Mouse (Mus musculus): ENCODE measurements at regions not wholly inside any gene's neighbourhood (a gene's known extent, or its start where the extent isn't known, plus 50 kb on each side); places are given as distances from the start of the nearest gene placed in this dataset.
A peak's percentile ranks its signal among the peaks of the same experiment; 100 is the strongest.

GRCm38 (mm10) chr9:117904621-117905020, 135.7 kb upstream of the Azi2 start:
- H3K27me3 ChIP-seq = no peaks in the 10 kb centered on the region
- H3K9me3 ChIP-seq = no peaks in the 10 kb centered on the region
- H3K9ac ChIP-seq = no peak overlapping the region
- H3K4me2 ChIP-seq = no peak overlapping the region
- H3K36me3 ChIP-seq = no peaks in the 10 kb centered on the region
- H3K27ac ChIP-seq = no peak overlapping the region
- H3K4me3 ChIP-seq = no peak overlapping the region
- ATAC-seq (ENCODE audit: borderline replicate concordance, extremely low read depth, low FRiP score, low TSS enrichment) = no peak
- WGBS = 87% methylated on average over 8 of the region's 8 CpGs
- H3K4me1 ChIP-seq = no peaks in the 10 kb centered on the region

GRCm38 (mm10) chr9:117903025-117903424, 137.3 kb upstream of the Azi2 start:
- peak; percentile 33; the same call in 1 of the 2 replicates for ATAC-seq (ENCODE audit: borderline replicate concordance, extremely low read depth, low FRiP score, low TSS enrichment)
- Histone ChIP-seq H3K4me3 (no peak overlapping the region), H3K4me1 (no peaks in the 10 kb centered on the region)

GRCm38 (mm10) chr9:117902239-117902939, 137.9 kb upstream of the Azi2 start:
- Histone ChIP-seq H3K4me2 (no peak overlapping the region), H3K9me3 (no peaks in the 10 kb centered on the region), H3K4me3 (no peak overlapping the region), H3K9ac (no peak overlapping the region), H3K27me3 (no peaks in the 10 kb centered on the region), H3K36me3 (no peaks in the 10 kb centered on the region), H3K4me1 (no peaks in the 10 kb centered on the region), H3K27ac (no peak overlapping the region)
- ATAC-seq (ENCODE audit: borderline replicate concordance, extremely low read depth, low FRiP score, low TSS enrichment) = 0 out of 2 replicates have a peak, but pooled peaks have one; percentile 11
- WGBS = 71% methylated on average over 20 of the region's 20 CpGs

More at GRCm38 (mm10) chr9:117903025-117903424, 137.3 kb upstream of the Azi2 start:
- WGBS = 31% methylated on average over 4 of the region's 4 CpGs
- Histone ChIP-seq H3K9me3 (no peaks in the 10 kb centered on the region), H3K4me2 (no peak overlapping the region), H3K27me3 (no peaks in the 10 kb centered on the region), H3K9ac (no peak overlapping the region), H3K36me3 (no peaks in the 10 kb centered on the region), H3K27ac (no peak overlapping the region)

GRCm38 (mm10) chr9:117900631-117901030, 139.7 kb upstream of the Azi2 start:
- no peak for ATAC-seq (ENCODE audit: borderline replicate concordance, extremely low read depth, low FRiP score, low TSS enrichment)
- no peaks in the 10 kb centered on the region for H3K27me3 ChIP-seq
- H3K9me3 ChIP-seq = no peaks in the 10 kb centered on the region
- H3K9ac ChIP-seq = no peak overlapping the region
- no peak overlapping the region for H3K4me3 ChIP-seq
- no peak overlapping the region for H3K27ac ChIP-seq
- no peak overlapping the region for H3K4me2 ChIP-seq
- WGBS = 74% methylated on average over 12 of the region's 12 CpGs
- no peaks in the 10 kb centered on the region for H3K4me1 ChIP-seq
- no peaks in the 10 kb centered on the region for H3K36me3 ChIP-seq

GRCm38 (mm10) chr9:117896517-117896916, 143.8 kb upstream of the Azi2 start:
- H3K36me3 ChIP-seq = no peaks in the 10 kb centered on the region
- 53% methylated on average over 8 of the region's 8 CpGs for WGBS
- H3K27ac ChIP-seq = no peak overlapping the region
- H3K4me2 ChIP-seq = no peak overlapping the region
- no peak overlapping the region for H3K4me3 ChIP-seq
- H3K9ac ChIP-seq = no peak overlapping the region
- H3K9me3 ChIP-seq = no peaks in the 10 kb centered on the region
- no peaks in the 10 kb centered on the region for H3K27me3 ChIP-seq
- ATAC-seq (ENCODE audit: borderline replicate concordance, extremely low read depth, low FRiP score, low TSS enrichment) = no peak
- no peaks in the 10 kb centered on the region; the same call in 1 of the 2 replicates for H3K4me1 ChIP-seq

GRCm38 (mm10) chr9:117892601-117893000, 147.7 kb upstream of the Azi2 start:
- Histone ChIP-seq H3K9ac (no peak overlapping the region), H3K27ac (no peak overlapping the region), H3K4me3 (no peak overlapping the region), H3K27me3 (no peaks in the 10 kb centered on the region), H3K36me3 (no peaks in the 10 kb centered on the region), H3K4me2 (no peak overlapping the region), H3K4me1 (no peaks in the 10 kb centered on the region; the same call in 1 of the 2 replicates), H3K9me3 (no peaks in the 10 kb centered on the region)
- ATAC-seq (ENCODE audit: borderline replicate concordance, extremely low read depth, low FRiP score, low TSS enrichment) = no peak
- 74% methylated on average over 6 of the region's 6 CpGs for WGBS

GRCm38 (mm10) chr9:117873172-117873571, 167.1 kb upstream of the Azi2 start:
- H3K9me3 ChIP-seq = no peaks in the 10 kb centered on the region
- H3K4me1 ChIP-seq = peaks cover 22% of the 10 kb centered on the region
- H3K4me2 ChIP-seq = peak overlapping the region; percentile 96
- 28% methylated on average over 8 of the region's 8 CpGs for WGBS
- no peaks in the 10 kb centered on the region for H3K36me3 ChIP-seq
- peak overlapping the region; percentile 59 for H3K4me3 ChIP-seq
- no peak overlapping the region for H3K27ac ChIP-seq
- H3K9ac ChIP-seq = peak overlapping the region; percentile 41
- no peak for ATAC-seq (ENCODE audit: borderline replicate concordance, extremely low read depth, low FRiP score, low TSS enrichment)
- peaks cover 36% of the 10 kb centered on the region for H3K27me3 ChIP-seq

GRCm38 (mm10) chr9:117872387-117873081, 167.8 kb upstream of the Azi2 start:
- peak overlapping the region; percentile 41 for H3K9ac ChIP-seq
- H3K36me3 ChIP-seq = no peaks in the 10 kb centered on the region
- no peak overlapping the region for H3K27ac ChIP-seq
- peaks cover 36% of the 10 kb centered on the region for H3K27me3 ChIP-seq
- peak; percentile 66 for ATAC-seq (ENCODE audit: borderline replicate concordance, extremely low read depth, low FRiP score, low TSS enrichment)
- peak overlapping the region; percentile 96 for H3K4me2 ChIP-seq
- H3K4me3 ChIP-seq = peak overlapping the region; percentile 59
- no peaks in the 10 kb centered on the region for H3K9me3 ChIP-seq
- WGBS = under 1% methylated on average over 64 of the region's 70 CpGs
- peaks cover 22% of the 10 kb centered on the region for H3K4me1 ChIP-seq

GRCm38 (mm10) chr9:117872021-117872386, 168.3 kb upstream of the Azi2 start:
- no peaks in the 10 kb centered on the region for H3K36me3 ChIP-seq
- peaks cover 36% of the 10 kb centered on the region for H3K27me3 ChIP-seq
- 0% methylated on average over 15 of the region's 15 CpGs for WGBS

GRCm38 (mm10) chr9:117870616-117871015, 169.7 kb upstream of the Azi2 start:
- ATAC-seq (ENCODE audit: borderline replicate concordance, extremely low read depth, low FRiP score, low TSS enrichment) = no peak
- no peaks in the 10 kb centered on the region for H3K36me3 ChIP-seq
- H3K4me1 ChIP-seq = peaks cover 22% of the 10 kb centered on the region
- H3K4me3 ChIP-seq = no peak overlapping the region
- 64% methylated on average over 11 of the region's 11 CpGs for WGBS
- H3K9me3 ChIP-seq = no peaks in the 10 kb centered on the region
- no peak overlapping the region for H3K27ac ChIP-seq
- peaks cover 36% of the 10 kb centered on the region for H3K27me3 ChIP-seq
- H3K4me2 ChIP-seq = no peak overlapping the region
- no peak overlapping the region for H3K9ac ChIP-seq

More at GRCm38 (mm10) chr9:117872021-117872386, 168.3 kb upstream of the Azi2 start:
- Histone ChIP-seq H3K9me3 (no peaks in the 10 kb centered on the region), H3K4me1 (peaks cover 22% of the 10 kb centered on the region), H3K9ac (peak overlapping the region; percentile 41), H3K4me3 (peak overlapping the region; percentile 59), H3K4me2 (peak overlapping the region; percentile 96), H3K27ac (no peak overlapping the region)
- peak; percentile 28; the same call in 1 of the 2 replicates for ATAC-seq (ENCODE audit: borderline replicate concordance, extremely low read depth, low FRiP score, low TSS enrichment)

GRCm38 (mm10) chr9:117863944-117864343, 176.4 kb upstream of the Azi2 start:
- Histone ChIP-seq H3K36me3 (no peaks in the 10 kb centered on the region), H3K9me3 (no peaks in the 10 kb centered on the region), H3K4me3 (no peak overlapping the region), H3K27me3 (no peaks in the 10 kb centered on the region), H3K27ac (no peak overlapping the region), H3K4me1 (peaks cover 8% of the 10 kb centered on the region), H3K9ac (no peak overlapping the region), H3K4me2 (no peak overlapping the region)
- no peak for ATAC-seq (ENCODE audit: borderline replicate concordance, extremely low read depth, low FRiP score, low TSS enrichment)
- WGBS = 90% methylated on average over 3 of the region's 3 CpGs

GRCm38 (mm10) chr9:117863318-117863717, 177.0 kb upstream of the Azi2 start:
- no peak overlapping the region for H3K27ac ChIP-seq
- no peaks in the 10 kb centered on the region for H3K9me3 ChIP-seq
- H3K27me3 ChIP-seq = no peaks in the 10 kb centered on the region
- H3K9ac ChIP-seq = no peak overlapping the region
- H3K36me3 ChIP-seq = no peaks in the 10 kb centered on the region
- H3K4me3 ChIP-seq = no peak overlapping the region
- H3K4me1 ChIP-seq = peaks cover 13% of the 10 kb centered on the region
- WGBS = 69% methylated on average over 6 of the region's 6 CpGs
- ATAC-seq (ENCODE audit: borderline replicate concordance, extremely low read depth, low FRiP score, low TSS enrichment) = no peak
- no peak overlapping the region for H3K4me2 ChIP-seq

Measured in lung, embryonic 15.5 days (tissue).